Mouse (Mus musculus): ENCODE results near the gene Leprot. TPM values are rescaled to one million over a fixed set of nuclear protein-coding genes. Genes with fewer than 3 reads are reported as not detected.

Gene Leprot
- polyA plus RNA-seq, 1 experiment: 43.1 TPM

GRCm38 (mm10) chr4:101621241-101621640, 26.3 kb upstream of the Leprot start:
- no peaks in the 10 kb centered on the region for H3K27me3 ChIP-seq (ENCODE audit: control insufficient read depth, insufficient read depth, low read length)
- H3K27ac ChIP-seq (ENCODE audit: control insufficient read depth, insufficient read depth, low read length): no peak overlapping the region
- 98% methylated on average over 5 of the region's 5 CpGs for WGBS
- H3K4me3 ChIP-seq (ENCODE audit: control insufficient read depth, insufficient read depth, low read length): no peak overlapping the region
- no peak for TF ChIP-seq POLR2A (IDR thresholded peaks at IDR 0.05; ENCODE audit: control insufficient read depth, extremely low read depth, insufficient read depth, low read length, poor library complexity)
- no peak for TF ChIP-seq CTCF (IDR thresholded peaks at IDR 0.05; ENCODE audit: borderline replicate concordance, control insufficient read depth, extremely low read depth, insufficient read depth, low read length, poor library complexity)
- H3K36me3 ChIP-seq (ENCODE audit: control insufficient read depth, insufficient read depth, low read length): peaks cover 44% of the 10 kb centered on the region
- no peak for DNase-seq
- H3K4me1 ChIP-seq (replicated peaks; ENCODE audit: control insufficient read depth, insufficient read depth, low read length): no peaks in the 10 kb centered on the region

- WGBS: 97% methylated on average over 5 of the region's 5 CpGs
Observed at GRCm38 (mm10) chr4:101625278-101625677, 22.2 kb upstream of the Leprot start.

GRCm38 (mm10) chr4:101635596-101635995, 11.9 kb upstream of the Leprot start:
- Histone ChIP-seq H3K4me1 (replicated peaks; ENCODE audit: control insufficient read depth, insufficient read depth, low read length) (no peaks in the 10 kb centered on the region), H3K27me3 (ENCODE audit: control insufficient read depth, insufficient read depth, low read length) (no peaks in the 10 kb centered on the region), H3K4me3 (ENCODE audit: control insufficient read depth, insufficient read depth, low read length) (no peak overlapping the region), H3K27ac (ENCODE audit: control insufficient read depth, insufficient read depth, low read length) (no peak overlapping the region), H3K36me3 (ENCODE audit: control insufficient read depth, insufficient read depth, low read length) (peaks cover 59% of the 10 kb centered on the region)
- TF ChIP-seq POLR2A (IDR thresholded peaks at IDR 0.05; ENCODE audit: control insufficient read depth, extremely low read depth, insufficient read depth, low read length, poor library complexity) (no peak), CTCF (IDR thresholded peaks at IDR 0.05; ENCODE audit: borderline replicate concordance, control insufficient read depth, extremely low read depth, insufficient read depth, low read length, poor library complexity) (no peak)
- DNase-seq: no peak
- WGBS: 91% methylated on average over 2 of the region's 2 CpGs

More at GRCm38 (mm10) chr4:101625278-101625677, 22.2 kb upstream of the Leprot start:
- Histone ChIP-seq H3K27ac (ENCODE audit: control insufficient read depth, insufficient read depth, low read length) (no peak overlapping the region), H3K4me1 (replicated peaks; ENCODE audit: control insufficient read depth, insufficient read depth, low read length) (no peaks in the 10 kb centered on the region), H3K4me3 (ENCODE audit: control insufficient read depth, insufficient read depth, low read length) (no peak overlapping the region), H3K36me3 (ENCODE audit: control insufficient read depth, insufficient read depth, low read length) (peaks cover 44% of the 10 kb centered on the region), H3K27me3 (ENCODE audit: control insufficient read depth, insufficient read depth, low read length) (no peaks in the 10 kb centered on the region)
- no peak for DNase-seq
- no peak for TF ChIP-seq CTCF (IDR thresholded peaks at IDR 0.05; ENCODE audit: borderline replicate concordance, control insufficient read depth, extremely low read depth, insufficient read depth, low read length, poor library complexity)
- no peak for TF ChIP-seq POLR2A (IDR thresholded peaks at IDR 0.05; ENCODE audit: control insufficient read depth, extremely low read depth, insufficient read depth, low read length, poor library complexity)

- Histone ChIP-seq H3K4me3 (ENCODE audit: control insufficient read depth, insufficient read depth, low read length) (no peak overlapping the region), H3K36me3 (ENCODE audit: control insufficient read depth, insufficient read depth, low read length) (peaks cover 60% of the 10 kb centered on the region), H3K4me1 (replicated peaks; ENCODE audit: control insufficient read depth, insufficient read depth, low read length) (no peaks in the 10 kb centered on the region), H3K27ac (ENCODE audit: control insufficient read depth, insufficient read depth, low read length) (no peak overlapping the region), H3K27me3 (ENCODE audit: control insufficient read depth, insufficient read depth, low read length) (no peaks in the 10 kb centered on the region)
- TF ChIP-seq CTCF (IDR thresholded peaks at IDR 0.05; ENCODE audit: borderline replicate concordance, control insufficient read depth, extremely low read depth, insufficient read depth, low read length, poor library complexity) (no peak), POLR2A (IDR thresholded peaks at IDR 0.05; ENCODE audit: control insufficient read depth, extremely low read depth, insufficient read depth, low read length, poor library complexity) (no peak)
- WGBS: 96% methylated on average over 1 of the region's 1 CpGs
- no peak for DNase-seq
Observed at GRCm38 (mm10) chr4:101637472-101637871, 10.0 kb upstream of the Leprot start.

DNA sequence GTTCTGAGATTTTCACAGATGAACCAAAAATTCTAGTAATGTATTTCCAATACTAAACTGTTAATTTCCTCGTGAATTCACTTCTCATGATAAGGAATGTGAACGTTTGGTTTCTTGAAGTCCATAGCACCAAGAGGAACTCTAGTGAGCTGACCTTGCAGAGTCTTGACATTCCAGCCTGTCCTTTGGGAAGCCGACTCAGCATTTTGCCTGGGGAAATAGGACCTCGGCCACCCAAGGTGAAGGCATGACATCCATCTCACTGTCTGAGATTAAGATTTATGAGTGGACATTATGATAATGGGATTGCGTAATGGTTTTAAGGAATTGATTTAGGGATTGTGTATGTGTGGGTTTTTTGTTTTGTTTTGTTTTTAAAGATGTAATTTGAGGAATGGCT, 6.9 kb upstream of the Leprot start:
- Histone ChIP-seq H3K27ac (ENCODE audit: control insufficient read depth, insufficient read depth, low read length) (no peak overlapping the region), H3K4me3 (ENCODE audit: control insufficient read depth, insufficient read depth, low read length) (no peak overlapping the region), H3K27me3 (ENCODE audit: control insufficient read depth, insufficient read depth, low read length) (no peaks in the 10 kb centered on the region), H3K4me1 (replicated peaks; ENCODE audit: control insufficient read depth, insufficient read depth, low read length) (no peaks in the 10 kb centered on the region), H3K36me3 (ENCODE audit: control insufficient read depth, insufficient read depth, low read length) (peaks cover 48% of the 10 kb centered on the region)
- WGBS: 94% methylated on average over 5 of the region's 5 CpGs
- no peak for TF ChIP-seq CTCF (IDR thresholded peaks at IDR 0.05; ENCODE audit: borderline replicate concordance, control insufficient read depth, extremely low read depth, insufficient read depth, low read length, poor library complexity)
- no peak for TF ChIP-seq POLR2A (IDR thresholded peaks at IDR 0.05; ENCODE audit: control insufficient read depth, extremely low read depth, insufficient read depth, low read length, poor library complexity)
- no peak for DNase-seq

GRCm38 (mm10) chr4:101642708-101643107, 4.8 kb upstream of the Leprot start:
- Histone ChIP-seq H3K36me3 (ENCODE audit: control insufficient read depth, insufficient read depth, low read length) (peaks cover 29% of the 10 kb centered on the region), H3K4me1 (replicated peaks; ENCODE audit: control insufficient read depth, insufficient read depth, low read length) (no peaks in the 10 kb centered on the region; the same call in 1 of the 2 replicates), H3K4me3 (ENCODE audit: control insufficient read depth, insufficient read depth, low read length) (no peak overlapping the region), H3K27me3 (ENCODE audit: control insufficient read depth, insufficient read depth, low read length) (no peaks in the 10 kb centered on the region), H3K27ac (ENCODE audit: control insufficient read depth, insufficient read depth, low read length) (no peak overlapping the region)
- no peak for DNase-seq
- TF ChIP-seq CTCF (IDR thresholded peaks at IDR 0.05; ENCODE audit: borderline replicate concordance, control insufficient read depth, extremely low read depth, insufficient read depth, low read length, poor library complexity) (no peak), POLR2A (IDR thresholded peaks at IDR 0.05; ENCODE audit: control insufficient read depth, extremely low read depth, insufficient read depth, low read length, poor library complexity) (no peak)
- WGBS: 95% methylated on average over 6 of the region's 6 CpGs

GRCm38 (mm10) chr4:101643216-101643615, 4.3 kb upstream of the Leprot start:
- 93% methylated on average over 4 of the region's 4 CpGs for WGBS
- H3K27me3 ChIP-seq (ENCODE audit: control insufficient read depth, insufficient read depth, low read length): no peaks in the 10 kb centered on the region
- TF ChIP-seq CTCF (IDR thresholded peaks at IDR 0.05; ENCODE audit: borderline replicate concordance, control insufficient read depth, extremely low read depth, insufficient read depth, low read length, poor library complexity): no peak
- TF ChIP-seq POLR2A (IDR thresholded peaks at IDR 0.05; ENCODE audit: control insufficient read depth, extremely low read depth, insufficient read depth, low read length, poor library complexity): no peak

More at GRCm38 (mm10) chr4:101643216-101643615, 4.3 kb upstream of the Leprot start:
- peaks cover 24% of the 10 kb centered on the region for H3K36me3 ChIP-seq (ENCODE audit: control insufficient read depth, insufficient read depth, low read length)
- no peak overlapping the region for H3K27ac ChIP-seq (ENCODE audit: control insufficient read depth, insufficient read depth, low read length)
- no peak for DNase-seq
- no peak overlapping the region for H3K4me3 ChIP-seq (ENCODE audit: control insufficient read depth, insufficient read depth, low read length)
- H3K4me1 ChIP-seq (replicated peaks; ENCODE audit: control insufficient read depth, insufficient read depth, low read length): no peaks in the 10 kb centered on the region; the same call in 1 of the 2 replicates
